Mouse (Mus musculus) lung, postnatal 36 days (tissue): ENCODE measurements around the gene Kctd10.

ENCODE experiments used
- DNase-seq: peaks from one replicate; pipeline ENCODE4 v3.0.0; 2022; ENCODE audit warnings: mixed read lengths

The Kctd10 gene

GRCm38 (mm10) chr5:114380209-114381012 is at the start of gene Kctd10, which contains the start of gene Ube3b:
Kctd10 (minus strand) TSS chr5:114380508.
Ube3b (plus strand) TSS chr5:114380607.
- peak; percentile 90 for DNase-seq

DNA sequence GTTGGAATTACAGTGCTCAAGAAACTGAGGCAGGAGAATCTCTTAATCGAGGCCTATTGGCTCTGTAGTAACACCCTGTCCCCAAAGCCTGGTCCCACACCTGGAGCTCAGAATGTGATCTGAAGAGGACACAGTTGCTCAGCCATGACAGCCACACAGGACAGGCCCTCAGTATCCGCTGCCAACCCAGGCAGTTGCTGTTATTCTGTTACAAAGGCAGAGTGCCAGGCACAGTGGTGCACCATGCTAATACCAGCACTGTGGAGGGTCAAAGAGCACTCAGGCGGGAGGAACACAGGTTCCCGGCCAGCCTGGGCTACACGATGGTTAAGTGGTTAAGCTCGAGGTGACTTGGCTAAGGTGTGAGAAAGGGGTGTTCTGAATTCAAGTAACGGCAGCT is 49.5 kb upstream of the Kctd10 start:
- no peak for DNase-seq

DNA sequence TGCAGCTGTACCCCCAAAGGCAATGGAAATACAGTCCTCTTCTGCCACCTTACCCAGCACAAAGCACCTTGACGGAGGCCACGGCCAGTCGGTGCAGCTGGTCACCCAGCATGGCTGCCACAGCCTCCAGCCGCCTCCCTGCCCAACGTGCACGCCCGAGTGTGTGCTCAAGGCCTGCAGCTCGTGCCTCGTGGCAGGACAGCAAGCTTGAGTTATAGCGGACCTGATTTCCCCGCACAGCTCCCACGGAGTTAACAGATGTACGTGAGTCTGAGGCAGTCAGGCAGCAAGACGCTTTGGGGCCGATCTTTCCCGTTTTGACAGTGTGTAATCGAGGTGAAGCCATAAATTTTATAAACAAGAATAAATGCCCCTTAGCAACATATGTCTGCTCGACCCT is 48.3 kb upstream of the Kctd10 start:
- no peak for DNase-seq

DNA sequence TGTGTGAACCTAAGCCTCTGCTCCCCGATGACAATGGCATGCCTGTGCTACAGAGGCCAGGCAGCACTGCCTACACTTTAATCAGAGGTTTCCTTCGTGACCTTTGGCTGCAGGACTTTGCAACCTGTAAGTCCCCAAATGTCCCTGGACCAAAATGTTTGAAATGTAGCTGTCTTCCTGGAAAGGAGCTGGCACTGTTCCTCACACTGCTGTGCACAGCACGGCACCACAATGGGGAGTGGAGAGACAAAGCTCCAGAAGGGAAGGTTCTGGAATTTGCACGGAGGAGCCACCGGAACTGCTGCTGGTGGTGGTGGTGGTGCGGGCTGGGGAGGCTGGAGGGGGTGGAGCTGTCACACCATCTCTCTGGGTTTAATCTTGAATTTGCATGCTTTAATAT is 46.4 kb upstream of the Kctd10 start:
- no peak for DNase-seq

DNA sequence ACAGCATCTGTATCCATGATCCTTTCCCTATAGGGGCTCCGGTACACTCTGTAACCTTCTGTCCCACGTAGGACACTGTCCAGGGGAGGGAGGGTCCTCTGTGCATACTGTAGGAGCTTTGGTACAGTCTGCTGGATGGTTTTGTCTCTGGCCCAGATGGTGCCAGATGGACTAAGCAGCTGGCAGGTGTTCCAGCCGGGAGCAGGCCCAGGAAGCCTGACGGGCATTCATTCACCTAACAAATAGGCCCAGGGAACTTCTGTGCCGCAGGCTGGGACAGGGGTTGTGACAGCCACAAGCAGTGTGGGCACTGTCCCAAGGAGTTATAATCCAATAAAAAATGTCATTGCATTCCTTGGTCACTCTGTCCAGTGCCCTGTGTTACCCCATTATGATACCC is 43.7 kb upstream of the Kctd10 start:
- no peak for DNase-seq

GRCm38 (mm10) chr5:114422591-114422990 is 42.3 kb upstream of the Kctd10 start:
- no peak for DNase-seq

GRCm38 (mm10) chr5:114421561-114422298 is 41.4 kb upstream of the Kctd10 start:
- DNase-seq, result peak; percentile 25

DNA sequence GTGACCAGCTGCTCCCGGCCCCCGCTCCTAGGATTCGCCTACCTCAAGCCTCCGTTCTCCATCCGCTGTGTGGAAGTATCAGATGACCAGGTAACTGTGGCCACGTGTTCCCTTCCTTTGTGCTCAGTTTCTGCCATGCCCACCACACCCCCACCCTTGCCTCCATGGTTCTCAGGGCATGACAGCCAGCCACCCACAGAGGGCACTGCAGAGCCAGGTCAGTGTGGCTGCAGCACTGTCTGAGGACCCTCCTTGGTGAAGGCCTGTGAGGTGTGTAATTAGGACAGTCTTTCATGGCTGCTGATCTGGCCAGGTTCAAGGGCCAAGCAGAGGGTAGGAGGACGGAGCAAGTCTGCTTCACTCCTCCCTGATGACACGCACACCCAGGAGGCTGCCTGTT is 38.2 kb upstream of the Kctd10 start:
- DNase-seq, result no peak

DNA sequence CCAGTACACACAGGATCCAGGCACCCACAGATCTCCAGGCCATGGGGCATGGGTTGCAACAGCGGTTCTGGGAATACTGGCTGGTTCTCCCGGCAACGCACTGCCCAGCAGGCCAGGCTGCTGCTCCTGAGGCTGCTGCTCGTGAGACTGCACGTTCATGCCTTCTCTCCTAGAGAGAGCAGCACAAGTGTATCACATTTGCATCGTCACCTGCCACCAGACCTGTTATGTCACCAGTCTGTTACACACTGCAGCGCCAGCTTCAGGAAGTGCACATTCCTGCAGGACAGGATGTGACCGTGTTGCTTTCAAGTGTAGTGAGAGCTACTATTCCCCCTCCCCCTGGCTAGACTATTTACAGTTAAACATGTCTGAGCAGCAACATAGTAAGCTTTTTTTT is 36.5 kb upstream of the Kctd10 start:
- no peak for DNase-seq

DNA sequence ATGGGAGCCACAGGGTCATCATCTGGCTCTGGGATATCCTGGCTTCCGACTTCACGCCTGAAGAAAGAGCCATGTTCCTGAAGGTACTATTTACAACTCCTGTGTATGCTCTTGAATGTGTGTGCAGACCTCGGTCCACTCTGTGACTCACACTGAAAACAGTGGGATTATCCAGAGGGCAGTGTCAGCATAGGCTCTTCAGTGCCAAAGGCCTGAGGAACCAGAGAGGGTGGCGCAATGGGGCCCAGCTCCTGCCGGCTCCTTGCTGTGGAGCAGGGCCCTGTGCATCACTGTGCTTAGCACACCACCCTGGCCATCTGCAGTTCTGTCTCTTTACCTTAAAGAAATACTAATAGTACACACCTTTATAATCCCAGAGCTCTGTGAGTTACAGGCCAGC is 35.3 kb upstream of the Kctd10 start:
- no peak for DNase-seq

DNA sequence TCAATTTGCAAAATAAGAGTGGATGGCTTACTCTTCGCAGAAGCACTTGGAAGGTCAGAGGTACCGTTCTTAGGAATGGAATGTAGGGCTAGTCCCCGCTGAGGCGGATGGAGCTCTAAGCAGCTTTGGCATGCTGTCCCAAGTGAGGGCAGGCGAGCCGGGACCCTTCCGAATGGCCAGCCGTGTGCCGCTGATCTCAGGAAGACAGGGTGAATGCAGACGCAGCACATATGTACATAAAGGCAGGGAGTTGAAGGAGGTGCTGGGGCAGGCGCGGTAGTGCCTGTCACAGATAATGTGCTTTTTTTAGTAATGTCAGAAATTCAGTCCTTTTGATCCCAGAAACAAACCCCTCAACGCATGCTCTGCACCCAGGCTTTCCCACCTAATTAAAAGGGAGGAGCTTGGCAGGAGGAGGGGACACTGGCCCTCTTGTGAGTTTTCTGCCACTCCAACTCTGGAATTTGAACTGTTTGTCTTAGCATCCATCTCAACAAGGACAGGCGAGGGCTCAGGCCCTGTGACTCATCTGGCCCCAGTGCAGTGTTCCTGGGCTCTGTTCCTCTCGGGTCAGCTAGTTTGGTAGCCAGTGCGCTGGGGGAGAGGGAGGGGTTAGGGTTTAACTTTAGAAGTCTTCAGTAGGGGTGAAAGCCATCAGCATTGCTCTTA is 32.9 kb upstream of the Kctd10 start:
- peak; percentile 82 for DNase-seq

GRCm38 (mm10) chr5:114412361-114412998 is 32.2 kb upstream of the Kctd10 start:
- peak; percentile 60 for DNase-seq

DNA sequence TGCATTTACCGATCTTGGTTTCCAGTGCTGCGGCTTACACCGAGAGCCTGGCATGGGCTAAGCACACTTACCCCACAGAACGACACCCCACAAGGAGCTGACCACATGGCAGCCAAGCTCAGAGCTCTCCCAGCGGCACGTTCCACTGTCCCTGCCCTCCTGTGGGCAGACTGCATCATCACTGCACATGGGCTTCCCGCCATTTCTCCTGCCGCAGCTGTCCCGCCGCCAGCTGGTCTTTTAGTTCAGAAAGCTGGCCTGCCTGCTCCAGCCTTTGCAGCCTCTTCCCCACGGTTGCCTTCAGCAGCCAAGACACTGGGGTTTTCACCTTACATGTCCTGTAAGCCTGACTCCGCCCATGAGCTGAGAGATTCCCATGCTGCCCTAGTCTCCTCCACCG is 30.1 kb upstream of the Kctd10 start:
- DNase-seq, result no peak

DNA sequence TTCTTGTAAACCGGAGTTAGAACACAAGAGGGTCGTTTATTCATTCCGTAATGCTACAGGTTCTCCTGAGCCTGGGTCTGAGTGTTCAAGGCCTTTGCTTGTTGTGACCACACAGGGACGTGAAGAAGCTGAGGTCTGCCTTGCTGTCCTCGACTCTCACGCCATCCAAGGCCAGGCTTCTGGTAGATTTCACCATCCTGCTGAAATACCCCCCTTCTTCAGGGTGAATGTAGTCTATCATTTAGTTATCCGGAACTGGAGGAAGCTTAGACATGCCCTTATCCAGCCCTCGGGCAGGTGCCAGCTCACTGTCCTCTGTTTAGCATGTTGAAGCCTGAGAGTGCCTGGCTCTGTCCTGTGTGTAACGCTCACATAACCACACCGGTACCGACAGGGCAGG is 28.5 kb upstream of the Kctd10 start:
- DNase-seq, result no peak

GRCm38 (mm10) chr5:114407810-114408209 is 27.5 kb upstream of the Kctd10 start:
- peak; percentile 23 for DNase-seq

DNA sequence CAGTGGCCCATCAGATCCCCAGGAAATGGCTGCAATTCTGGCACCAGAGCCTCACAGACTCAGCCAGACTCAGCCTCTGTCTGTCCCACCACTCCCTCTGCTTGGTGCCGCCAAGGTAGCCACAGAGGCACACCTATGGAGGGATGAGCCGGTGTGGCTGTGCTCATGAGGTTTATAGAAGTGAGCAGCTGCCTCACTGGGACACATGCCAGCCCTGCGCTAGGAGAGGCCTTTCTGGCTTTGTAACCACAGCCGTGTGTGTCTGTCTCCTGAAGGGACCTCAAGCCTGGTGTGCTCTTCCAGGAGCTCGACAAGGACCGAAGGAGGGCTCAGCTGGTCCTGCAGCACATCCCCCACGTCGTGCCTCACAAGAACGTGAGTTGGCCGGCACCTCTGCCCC is 27.0 kb upstream of the Kctd10 start:
- DNase-seq, result no peak

DNA sequence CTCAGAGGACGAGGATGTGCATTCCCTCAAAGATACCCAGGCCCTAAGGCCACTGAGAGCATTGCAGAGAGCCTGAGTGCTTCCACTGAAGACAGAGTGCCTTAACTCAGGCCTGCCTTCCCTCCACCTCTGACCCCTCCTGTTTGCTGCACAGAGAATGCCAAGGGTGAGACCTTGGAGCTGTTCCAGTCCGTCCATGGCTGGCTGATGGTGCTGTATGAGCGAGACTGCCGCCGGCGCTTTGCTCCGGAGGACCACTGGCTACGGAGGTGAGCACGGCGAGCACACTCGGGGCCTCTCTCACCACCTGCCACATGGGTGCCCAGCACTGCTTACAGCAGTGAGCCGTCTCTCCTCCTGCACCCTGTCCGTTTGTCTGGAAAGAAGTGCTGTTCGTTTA is 26.3 kb upstream of the Kctd10 start:
- DNase-seq, result no peak

DNA sequence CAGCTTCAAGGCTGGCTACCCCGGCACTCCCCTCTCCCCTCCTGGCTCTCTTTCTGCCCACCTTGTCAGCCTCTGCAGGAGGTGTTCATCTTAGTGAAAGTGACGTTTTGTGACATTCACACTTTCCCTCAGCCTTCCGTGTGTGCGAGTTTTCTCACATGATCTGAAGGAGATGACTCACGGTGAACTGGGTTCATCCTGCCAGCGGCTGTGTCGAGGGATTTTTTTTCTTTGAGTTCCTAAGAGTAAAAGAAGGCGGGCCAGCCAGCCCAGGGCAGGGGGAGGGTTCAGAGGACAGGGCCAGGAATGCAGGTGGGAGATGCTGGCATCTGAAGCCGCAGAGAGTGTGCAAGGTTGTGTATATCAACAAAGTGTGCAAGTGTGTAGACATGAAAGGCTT is 12.9 kb upstream of the Kctd10 start:
- no peak for DNase-seq

DNA sequence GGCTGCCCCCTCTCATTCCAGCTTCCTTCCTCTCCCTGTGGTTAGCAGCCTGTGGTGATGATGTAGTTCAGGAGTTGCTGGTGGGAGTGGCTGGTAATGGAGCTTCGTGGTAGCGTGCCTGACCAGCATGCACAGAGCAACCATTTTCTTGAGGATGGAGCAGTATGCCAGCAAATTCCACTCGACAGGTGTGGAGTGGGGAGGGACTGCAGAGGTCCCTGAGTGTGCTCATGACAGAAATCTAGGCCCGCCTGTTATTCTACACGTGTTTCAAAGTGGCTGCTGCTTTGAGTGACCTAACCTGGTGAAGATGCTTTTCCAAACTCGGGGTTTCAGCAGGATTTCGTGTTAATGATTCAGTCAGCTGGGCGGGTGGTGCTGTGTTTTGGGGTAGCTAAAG is 4.1 kb upstream of the Kctd10 start:
- DNase-seq, result peak; percentile 58

- DNase-seq, result peak; percentile 68
Observed at GRCm38 (mm10) chr5:114383184-114383904, 3.0 kb upstream of the Kctd10 start.

DNA sequence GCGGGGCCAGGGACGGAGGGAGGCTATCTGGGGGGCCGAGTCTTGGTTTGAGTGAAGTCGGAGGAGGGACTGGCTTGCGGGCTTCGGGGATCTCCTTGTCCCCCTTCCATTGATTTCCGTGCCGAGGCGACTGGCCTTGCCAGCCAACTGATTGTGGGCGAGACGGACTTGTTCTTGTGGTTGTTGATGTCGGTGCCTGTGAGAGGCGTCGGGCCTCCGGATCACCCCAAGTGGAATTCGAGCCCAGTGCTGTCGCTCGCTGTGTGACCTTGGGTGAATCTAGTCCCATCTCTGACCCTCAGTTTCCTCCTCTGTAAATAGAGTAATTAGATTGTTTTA is 674 bp upstream of the Kctd10 start:
- DNase-seq, result peak; percentile 26

DNA sequence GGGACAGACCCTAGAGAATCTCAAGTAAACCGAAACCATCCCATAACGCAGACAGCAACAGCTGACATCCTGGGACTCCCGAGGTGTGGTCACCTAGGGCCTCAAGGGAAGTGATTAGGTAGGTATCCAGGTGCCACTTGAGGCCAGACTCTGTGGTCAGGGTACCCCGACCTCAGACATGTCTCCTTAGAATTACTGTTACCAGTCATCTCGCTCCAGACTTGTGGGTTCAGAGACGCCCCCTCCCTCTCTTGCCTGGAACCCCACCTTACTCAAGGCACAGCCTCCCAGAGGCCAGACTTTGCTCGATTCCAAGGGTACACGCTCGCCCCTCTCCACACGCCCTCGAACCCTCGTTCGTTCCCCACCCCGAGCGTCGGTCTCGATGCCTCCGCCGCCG is 545 bp downstream of the Kctd10 start:
- peak; percentile 34 for DNase-seq

DNA sequence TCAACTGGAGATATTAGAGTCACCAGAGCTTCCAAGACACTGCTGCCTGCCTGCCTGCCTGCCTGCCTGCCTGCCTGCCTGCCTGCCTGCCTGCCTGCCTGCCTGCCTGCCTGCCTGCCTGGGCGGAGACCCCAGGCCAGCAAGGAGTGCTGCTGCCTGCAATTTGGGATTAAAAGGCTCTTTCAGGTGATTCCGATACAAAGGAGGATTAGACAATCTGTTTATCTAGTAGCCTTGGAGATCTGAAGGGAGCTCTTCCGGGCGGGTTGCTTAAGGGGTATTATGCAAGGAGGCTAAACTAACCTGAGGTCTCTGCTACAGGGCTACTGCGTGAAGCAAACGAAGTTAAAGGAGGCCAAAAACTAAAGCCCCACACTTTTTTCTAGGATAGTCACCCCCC is 1.4 kb downstream of the Kctd10 start:
- DNase-seq, result peak; percentile 74
